Mouse (Mus musculus) thymus, adult 2 months (tissue): ENCODE data around the gene Hspa14.

ENCODE experiments used
- CTCF ChIP-seq: fragments of 200-500 bp; IDR thresholded peaks from 2 replicates; pipeline ENCODE4 v1.5.1; 2012; ENCODE audit warnings: mild to moderate bottlenecking, control low read depth, low read length, moderate library complexity, borderline replicate concordance; ENCODE audit not compliant: control insufficient read depth, poor library complexity, insufficient read depth; ENCODE audit errors: extremely low read depth
- POLR2A ChIP-seq: fragments of 200-500 bp; IDR thresholded peaks from 2 replicates; pipeline ENCODE4 v1.6.1; 2012; ENCODE audit warnings: mild to moderate bottlenecking, low read length, control low read depth, moderate library complexity; ENCODE audit not compliant: control insufficient read depth, poor library complexity, insufficient read depth; ENCODE audit errors: extremely low read depth

DNA sequence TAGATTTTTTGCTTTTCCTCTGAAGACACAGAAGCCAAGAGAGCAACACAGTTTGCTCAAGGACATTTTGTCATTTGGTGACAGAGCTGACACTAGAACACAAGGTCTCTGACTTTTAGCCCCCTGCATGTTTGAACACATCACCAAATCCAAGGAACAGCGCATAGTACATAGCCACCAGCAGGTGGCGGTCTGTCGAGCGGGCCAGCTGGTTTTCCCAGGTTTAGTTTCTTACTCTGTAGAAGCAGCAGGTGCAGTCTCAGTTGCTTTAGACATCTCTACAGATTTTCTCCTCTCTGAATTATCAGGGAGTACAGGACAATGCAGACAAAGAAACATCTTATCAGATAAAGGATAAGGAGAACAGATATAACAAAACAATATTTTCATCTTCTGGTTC lies 34.0 kb upstream of the Hspa14 start:
- TF ChIP-seq CTCF = peak; percentile 74; the same call in 1 of the 2 replicates
- TF ChIP-seq POLR2A = no peak
